In the genomic region with DNA sequence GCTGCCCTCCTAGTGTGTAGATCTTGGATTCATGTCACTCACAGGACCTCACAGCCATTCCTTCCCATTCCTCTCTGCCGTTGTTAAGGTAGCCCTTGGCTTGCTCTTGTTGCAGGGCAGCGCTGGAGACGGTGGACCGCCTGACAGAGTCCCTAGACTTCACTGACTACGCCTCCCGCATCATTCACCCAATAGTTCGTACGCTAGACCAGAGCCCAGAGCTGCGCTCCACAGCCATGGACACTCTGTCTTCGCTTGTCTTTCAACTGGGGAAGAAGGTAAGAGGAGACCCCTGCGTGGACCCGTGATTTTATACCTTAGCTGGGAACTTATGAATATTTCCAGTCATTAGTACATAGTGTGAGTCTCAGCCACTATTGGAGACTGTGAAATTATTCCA, we compare ENCODE assay signal across 16 mouse cellular contexts. TPM values are rescaled to one million over a fixed set of nuclear protein-coding genes. Genes with fewer than 3 reads are reported as not detected.
"Had no signal": no experiment of that assay in that cellular context is flagged by ENCODE, and none has a peak within 500 bp of the region (broad histone marks: within the 10 kb centered on the region; RNA-seq: fewer than 3 reads in every experiment).

No protein-coding gene starts in this region.

- DNase-seq: heart, postnatal 14 days; heart, postnatal 36 days; heart, postnatal 4 days; kidney, adult 11 months; kidney, adult 18-20 months; kidney, adult 2 months; kidney, adult 8-10 months; kidney, adult 9 months; kidney, postnatal 10 days; kidney, postnatal 14 days; kidney, postnatal 25 days; kidney, postnatal 36 days; kidney, postnatal 4 days; layer of hippocampus, adult 9-11 months; layer of hippocampus, postnatal 36 days had no signal

RNA-seq across cellular contexts. Expression of a gene that starts 15.7 kb away (rescaled TPM):
- total RNA-seq: hematopoietic stem cell, adult 5-6 weeks had no signal
